Mouse (Mus musculus): ENCODE results near the gene Gm10282. TPM values are rescaled to one million over a fixed set of nuclear protein-coding genes. Genes with fewer than 3 reads are reported as not detected.

Gene Gm10282
- total RNA-seq, 2 experiments from 2014 or later: 22.9 to 39.9 TPM

GRCm38 (mm10) chr8:72266671-72267070 lies 38.4 kb downstream of the Gm10282 start:
- ATAC-seq (replicated peaks; ENCODE audit: low FRiP score, poor library complexity, severe bottlenecking): no peak

GRCm38 (mm10) chr8:72265342-72265741 lies 39.7 kb downstream of the Gm10282 start:
- no peak for ATAC-seq (replicated peaks; ENCODE audit: low FRiP score, poor library complexity, severe bottlenecking)

GRCm38 (mm10) chr8:72263451-72263850 lies 41.6 kb downstream of the Gm10282 start:
- ATAC-seq (replicated peaks; ENCODE audit: low FRiP score, poor library complexity, severe bottlenecking): no peak

GRCm38 (mm10) chr8:72262756-72263155 lies 42.3 kb downstream of the Gm10282 start:
- ATAC-seq (replicated peaks; ENCODE audit: low FRiP score, poor library complexity, severe bottlenecking): no peak

GRCm38 (mm10) chr8:72261872-72262271 lies 43.2 kb downstream of the Gm10282 start:
- ATAC-seq (replicated peaks; ENCODE audit: low FRiP score, poor library complexity, severe bottlenecking): no peak

- ATAC-seq (replicated peaks; ENCODE audit: low FRiP score, poor library complexity, severe bottlenecking): no peak
Measured at GRCm38 (mm10) chr8:72261431-72261830, 43.6 kb downstream of the Gm10282 start.

GRCm38 (mm10) chr8:72261019-72261418 lies 44.0 kb downstream of the Gm10282 start:
- no peak for ATAC-seq (replicated peaks; ENCODE audit: low FRiP score, poor library complexity, severe bottlenecking)

- no peak for ATAC-seq (replicated peaks; ENCODE audit: low FRiP score, poor library complexity, severe bottlenecking)
Measured at GRCm38 (mm10) chr8:72260585-72260984, 44.5 kb downstream of the Gm10282 start.

GRCm38 (mm10) chr8:72259862-72260261 lies 45.2 kb downstream of the Gm10282 start:
- no peak for ATAC-seq (replicated peaks; ENCODE audit: low FRiP score, poor library complexity, severe bottlenecking)

- no peak for ATAC-seq (replicated peaks; ENCODE audit: low FRiP score, poor library complexity, severe bottlenecking)
Measured at GRCm38 (mm10) chr8:72257902-72258238, 47.2 kb downstream of the Gm10282 start.

- ATAC-seq (replicated peaks; ENCODE audit: low FRiP score, poor library complexity, severe bottlenecking): no peak
Measured at GRCm38 (mm10) chr8:72257171-72257901, 47.7 kb downstream of the Gm10282 start.

Other genes starting within 250 kb of the Gm10282 start
- not detected in 2 replicates for gene Olfr373, start 222.1 kb downstream of the Gm10282 start, total RNA-seq (2015; ENCODE audit: low replicate concordance)
- not detected in 2 replicates for gene Olfr373, start 222.1 kb downstream of the Gm10282 start, total RNA-seq (2017; ENCODE audit: low replicate concordance)
- not detected in 2 replicates for gene Olfr374, start 198.2 kb downstream of the Gm10282 start, total RNA-seq (2015; ENCODE audit: low replicate concordance)
- 0.14 TPM in 1 of 2 replicates, not detected in the other for gene Olfr374, start 198.2 kb downstream of the Gm10282 start, total RNA-seq (2017; ENCODE audit: low replicate concordance)
- 22.5 and 25.9 TPM in 2 replicates for gene Tpm4, start 170.3 kb downstream of the Gm10282 start, total RNA-seq (2015; ENCODE audit: low replicate concordance)
- 27.3 and 27.9 TPM in 2 replicates for gene Tpm4, start 170.3 kb downstream of the Gm10282 start, total RNA-seq (2017; ENCODE audit: low replicate concordance)
- 15.3 and 26.9 TPM in 2 replicates for gene Rab8a, start 144.1 kb downstream of the Gm10282 start, total RNA-seq (2015; ENCODE audit: low replicate concordance)
- 69.9 and 102 TPM in 2 replicates for gene Rab8a, start 144.1 kb downstream of the Gm10282 start, total RNA-seq (2017; ENCODE audit: low replicate concordance)
- 0.77 and 4.4 TPM in 2 replicates for gene Hsh2d, start 115.6 kb downstream of the Gm10282 start, total RNA-seq (2015; ENCODE audit: low replicate concordance)
- 1.7 and 2.8 TPM in 2 replicates for gene Hsh2d, start 115.6 kb downstream of the Gm10282 start, total RNA-seq (2017; ENCODE audit: low replicate concordance)
- 1.7 TPM in 1 of 2 replicates, not detected in the other for gene Cib3, start 92.4 kb downstream of the Gm10282 start, total RNA-seq (2015; ENCODE audit: low replicate concordance)
- 1.8 and 5.4 TPM in 2 replicates for gene Cib3, start 92.4 kb downstream of the Gm10282 start, total RNA-seq (2017; ENCODE audit: low replicate concordance)
- not detected in 2 replicates for gene Gm11034, start 91.6 kb downstream of the Gm10282 start, total RNA-seq (2015; ENCODE audit: low replicate concordance)
- gene Gm11034, start 91.6 kb downstream of the Gm10282 start, total RNA-seq (2017; ENCODE audit: low replicate concordance): not detected in 2 replicates
- 31.1 and 32.9 TPM in 2 replicates for gene Fam32a, start 85.5 kb downstream of the Gm10282 start, total RNA-seq (2015; ENCODE audit: low replicate concordance)
- gene Fam32a, start 85.5 kb downstream of the Gm10282 start, total RNA-seq (2017; ENCODE audit: low replicate concordance): 30.3 and 36.4 TPM in 2 replicates
- 36.9 and 46.8 TPM in 2 replicates for gene Ap1m1, start 65.2 kb downstream of the Gm10282 start, total RNA-seq (2015; ENCODE audit: low replicate concordance)
- gene Ap1m1, start 65.2 kb downstream of the Gm10282 start, total RNA-seq (2017; ENCODE audit: low replicate concordance): 15.7 and 22.7 TPM in 2 replicates
- 8.1 and 11.7 TPM in 2 replicates for gene Klf2, start 13.8 kb upstream of the Gm10282 start, total RNA-seq (2015; ENCODE audit: low replicate concordance)
- gene Klf2, start 13.8 kb upstream of the Gm10282 start, total RNA-seq (2017; ENCODE audit: low replicate concordance): 3.4 and 4.6 TPM in 2 replicates
- 59.4 and 72.1 TPM in 2 replicates for gene Eps15l1, start 116.2 kb upstream of the Gm10282 start, total RNA-seq (2015; ENCODE audit: low replicate concordance)
- 51.5 and 52.3 TPM in 2 replicates for gene Eps15l1, start 116.2 kb upstream of the Gm10282 start, total RNA-seq (2017; ENCODE audit: low replicate concordance)
- gene Calr3, start 138.6 kb upstream of the Gm10282 start, total RNA-seq (2015; ENCODE audit: low replicate concordance): not detected in 2 replicates
- 0.77 TPM in 1 of 2 replicates, not detected in the other for gene Calr3, start 138.6 kb upstream of the Gm10282 start, total RNA-seq (2017; ENCODE audit: low replicate concordance)
- 0.38 and 0.63 TPM in 2 replicates for gene 1700030K09Rik, start 138.6 kb upstream of the Gm10282 start, total RNA-seq (2015; ENCODE audit: low replicate concordance)
- gene 1700030K09Rik, start 138.6 kb upstream of the Gm10282 start, total RNA-seq (2017; ENCODE audit: low replicate concordance): 0.60 and 2.4 TPM in 2 replicates
- gene Cherp, start 170.0 kb upstream of the Gm10282 start, total RNA-seq (2015; ENCODE audit: low replicate concordance): 25.7 and 29.0 TPM in 2 replicates
- gene Cherp, start 170.0 kb upstream of the Gm10282 start, total RNA-seq (2017; ENCODE audit: low replicate concordance): 6.0 and 7.7 TPM in 2 replicates
- 11.3 and 11.9 TPM in 2 replicates for gene Slc35e1, start 187.4 kb upstream of the Gm10282 start, total RNA-seq (2015; ENCODE audit: low replicate concordance)
- gene Slc35e1, start 187.4 kb upstream of the Gm10282 start, total RNA-seq (2017; ENCODE audit: low replicate concordance): 18.8 and 21.6 TPM in 2 replicates
- 4.2 and 4.8 TPM in 2 replicates for gene Med26, start 243.0 kb upstream of the Gm10282 start, total RNA-seq (2015; ENCODE audit: low replicate concordance)
- gene Med26, start 243.0 kb upstream of the Gm10282 start, total RNA-seq (2017; ENCODE audit: low replicate concordance): 3.2 and 3.8 TPM in 2 replicates

Data from erythroblast, adult 5-6 weeks (primary cell).